Mouse (Mus musculus) stomach, embryonic 15.5 days (tissue): ENCODE data around the gene Oit1. TPM values are rescaled to one million over a fixed set of nuclear protein-coding genes. Genes with fewer than 3 reads are reported as not detected.
A peak's percentile ranks its signal among the peaks of the same experiment; 100 is the strongest.

Experiments
- ATAC-seq: fragments of 200-750 bp; cut with Nextera tagmentation; 2 replicates; pipeline ENCODE4 v1.8.0; 2017; ENCODE audit warnings: low read depth, moderate number of reproducible peaks, moderate TSS enrichment; ENCODE audit not compliant: insufficient read depth, low FRiP score
- H3K27ac ChIP-seq: fragments of 300-500 bp; sonication (generic); 2 replicates; pipeline ENCODE4 v1.5.1; 2015; ENCODE audit warnings: mild to moderate bottlenecking, inconsistent platforms
- H3K27me3 ChIP-seq: fragments of 300-500 bp; sonication (generic); replicated peaks from 2 replicates; pipeline ENCODE4 v1.6.1; 2015; ENCODE audit warnings: inconsistent platforms
- H3K36me3 ChIP-seq: fragments of 300-500 bp; sonication (generic); 2 replicates; pipeline ENCODE4 v1.6.1; 2015; ENCODE audit warnings: inconsistent platforms
- H3K4me1 ChIP-seq: fragments of 300-500 bp; sonication (generic); 2 replicates; pipeline ENCODE4 v1.6.1; 2015; ENCODE audit warnings: inconsistent platforms
- H3K4me2 ChIP-seq: fragments of 300-500 bp; sonication (generic); 2 replicates; pipeline ENCODE4 v1.6.1; 2015; ENCODE audit warnings: mild to moderate bottlenecking, inconsistent platforms
- H3K4me3 ChIP-seq: fragments of 300-500 bp; sonication (generic); replicated peaks from 2 replicates; pipeline ENCODE4 v1.5.1; 2015; ENCODE audit warnings: inconsistent platforms
- H3K9ac ChIP-seq: fragments of 300-500 bp; sonication (generic); 2 replicates; pipeline ENCODE4 v1.6.1; 2015; ENCODE audit warnings: inconsistent platforms
- H3K9me3 ChIP-seq: fragments of 300-500 bp; sonication (generic); 2 replicates; pipeline ENCODE4 v1.6.1; 2016; ENCODE audit warnings: inconsistent platforms
- WGBS: fragments of 180-500 bp; shearing (Covaris S2); methylation state at CpG from one replicate; pipeline ENCODE4 v1.1.7; 2015; 5-methylcytosine and 5-hydroxymethylcytosine counted together
- polyA plus RNA-seq: library from polyadenylated mRNA; unstranded; fragments of >200 nt; fragmentation: Nextera tagmentation; extraction: Ambion mirVana; gene quantifications from 2 replicates; pipeline ENCODE4 v1.2.1, GENCODE M21; 2015

Oit1 gene
- polyA plus RNA-seq, 1 experiment from 2014 or later: 17.8 TPM

DNA sequence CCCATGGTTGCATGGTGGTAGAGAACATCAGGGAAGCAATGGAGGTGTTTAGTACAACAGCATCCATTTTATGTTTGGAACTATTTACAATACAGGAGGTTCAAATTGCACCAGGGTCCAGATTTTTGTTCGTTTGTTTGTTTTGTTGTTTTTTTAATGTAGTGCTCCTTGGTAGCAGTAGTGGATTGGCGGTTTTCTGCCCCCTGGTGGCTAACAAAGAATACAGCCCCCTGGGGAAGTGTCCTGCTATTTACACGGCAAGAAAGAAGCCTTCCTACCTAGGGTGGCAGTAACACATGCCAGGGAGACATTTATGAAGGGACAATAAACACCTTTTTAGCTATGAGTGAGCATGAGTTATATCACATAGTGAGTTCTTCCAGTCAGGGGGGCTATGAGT lies 64.0 kb downstream of the Oit1 start:
- 25% methylated on average over 3 of the region's 3 CpGs for WGBS
- H3K27ac ChIP-seq: no peak overlapping the region
- H3K9me3 ChIP-seq: no peaks in the 10 kb centered on the region
- no peaks in the 10 kb centered on the region for H3K36me3 ChIP-seq
- no peak overlapping the region for H3K4me3 ChIP-seq
- H3K4me2 ChIP-seq: no peak overlapping the region
- H3K4me1 ChIP-seq: peaks cover 6% of the 10 kb centered on the region; the same call in 1 of the 2 replicates
- H3K27me3 ChIP-seq: peaks cover 29% of the 10 kb centered on the region
- ATAC-seq: no peak
- no peak overlapping the region for H3K9ac ChIP-seq

DNA sequence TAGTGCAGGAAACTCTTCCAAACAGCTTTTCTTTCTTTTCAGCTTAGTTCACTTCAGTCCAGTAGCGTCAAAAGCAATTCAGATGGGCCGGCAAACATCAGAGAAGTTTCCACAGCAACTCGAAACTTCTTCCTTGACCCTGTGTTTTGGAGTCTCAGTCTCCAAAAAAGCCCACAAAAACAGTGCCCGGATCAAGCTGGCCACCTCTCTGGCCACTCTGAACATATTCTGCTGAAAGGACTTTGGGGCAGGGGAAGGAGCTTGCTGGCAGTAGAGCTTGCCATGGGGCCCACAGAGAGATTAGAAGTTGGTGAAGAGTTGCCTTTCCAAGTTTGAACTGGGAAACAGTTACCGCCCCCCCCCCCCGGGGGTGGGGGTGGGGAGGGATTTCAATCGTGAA lies 64.7 kb downstream of the Oit1 start:
- Histone ChIP-seq H3K4me3 (no peak overlapping the region), H3K27me3 (peaks cover 29% of the 10 kb centered on the region), H3K9ac (no peak overlapping the region), H3K9me3 (no peaks in the 10 kb centered on the region), H3K4me1 (peaks cover 11% of the 10 kb centered on the region; the same call in 1 of the 2 replicates), H3K4me2 (no peak overlapping the region), H3K36me3 (no peaks in the 10 kb centered on the region), H3K27ac (no peak overlapping the region)
- WGBS: 42% methylated on average over 7 of the region's 7 CpGs
- no peak for ATAC-seq

DNA sequence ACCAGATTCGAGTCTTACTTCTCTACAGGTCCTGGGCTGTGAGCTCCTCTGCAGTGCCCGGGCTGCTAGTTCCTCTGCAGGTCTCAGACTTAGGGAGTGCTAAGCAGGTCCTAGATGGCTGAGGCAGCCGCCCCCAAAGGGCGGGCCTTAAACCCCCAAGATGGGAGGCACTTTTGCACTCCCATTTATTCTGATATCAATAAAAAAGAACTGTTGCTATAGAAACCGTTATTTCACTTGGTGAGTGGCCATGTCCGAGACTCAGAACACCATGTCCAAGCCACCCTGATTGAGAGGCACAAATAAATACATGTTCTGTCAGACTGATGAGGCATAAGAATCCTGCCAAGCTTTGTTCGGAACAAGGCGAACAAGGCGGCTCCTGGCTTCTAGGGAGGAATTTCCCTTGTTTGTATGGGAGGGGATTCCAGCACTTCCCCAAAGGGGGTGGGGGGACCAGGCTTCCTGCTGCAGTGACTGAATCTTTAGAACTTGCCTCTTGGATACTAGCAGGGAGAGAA lies 68.9 kb downstream of the Oit1 start:
- H3K4me3 ChIP-seq: no peak overlapping the region
- H3K4me1 ChIP-seq: peaks cover 8% of the 10 kb centered on the region; the same call in 1 of the 2 replicates
- no peaks in the 10 kb centered on the region; the same call in 1 of the 2 replicates for H3K27me3 ChIP-seq
- H3K27ac ChIP-seq: no peak overlapping the region
- H3K4me2 ChIP-seq: no peak overlapping the region
- H3K9ac ChIP-seq: no peak overlapping the region
- WGBS: 15% methylated on average over 9 of the region's 9 CpGs
- H3K9me3 ChIP-seq: no peaks in the 10 kb centered on the region
- ATAC-seq: no peak
- no peaks in the 10 kb centered on the region for H3K36me3 ChIP-seq

DNA sequence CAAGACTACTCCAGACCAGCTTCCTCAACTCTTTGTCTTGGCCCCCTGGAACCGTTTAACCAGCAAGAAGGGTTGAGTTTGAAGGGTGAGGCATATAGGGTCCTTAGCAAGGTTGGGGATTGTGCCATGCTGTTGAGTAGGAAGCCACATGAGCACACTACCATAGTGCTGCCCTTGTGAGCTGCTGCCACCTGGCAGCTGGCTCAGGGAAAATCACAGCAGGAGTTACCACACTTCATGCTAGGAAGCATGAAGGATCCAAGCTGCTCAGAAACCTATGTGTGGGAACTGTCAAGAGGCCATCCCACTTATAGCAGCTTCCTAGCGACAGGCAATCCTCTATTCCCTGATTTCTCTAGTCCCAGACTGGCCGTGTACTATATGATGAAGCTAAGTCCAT lies 69.9 kb downstream of the Oit1 start:
- H3K9me3 ChIP-seq: no peaks in the 10 kb centered on the region
- 60% methylated on average over 3 of the region's 3 CpGs for WGBS

DNA sequence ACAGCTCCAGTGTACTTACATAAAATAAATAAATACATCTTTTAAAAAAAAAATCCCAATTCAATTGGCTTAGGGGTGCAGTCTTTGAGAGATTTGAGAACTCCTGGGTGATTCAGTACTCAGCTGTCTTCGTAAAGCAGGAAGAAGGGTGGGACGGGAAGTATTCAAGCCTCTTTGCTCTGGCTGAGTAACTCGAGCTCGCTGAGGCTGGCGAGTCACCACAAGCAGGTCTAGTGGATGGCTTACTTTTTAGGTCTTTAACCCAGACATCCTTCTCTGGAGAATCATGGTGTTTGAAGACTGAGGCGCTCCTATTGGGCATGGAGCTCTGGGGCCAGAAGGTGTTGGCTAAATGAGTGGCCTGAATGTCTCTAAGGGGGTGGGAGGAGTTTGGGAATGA lies 71.7 kb downstream of the Oit1 start:
- H3K9me3 ChIP-seq: no peaks in the 10 kb centered on the region
- no peaks in the 10 kb centered on the region for H3K36me3 ChIP-seq
- H3K27ac ChIP-seq: no peak overlapping the region
- H3K4me2 ChIP-seq: no peak overlapping the region
- no peaks in the 10 kb centered on the region for H3K27me3 ChIP-seq
- H3K4me1 ChIP-seq: peaks cover 8% of the 10 kb centered on the region; the same call in 1 of the 2 replicates
- ATAC-seq: no peak
- 73% methylated on average over 6 of the region's 6 CpGs for WGBS
- H3K9ac ChIP-seq: no peak overlapping the region
- no peak overlapping the region for H3K4me3 ChIP-seq

More for the DNA sequence above, 69.9 kb downstream of the Oit1 start:
- Histone ChIP-seq H3K4me2 (no peak overlapping the region), H3K4me3 (no peak overlapping the region), H3K36me3 (no peaks in the 10 kb centered on the region), H3K4me1 (peaks cover 8% of the 10 kb centered on the region; the same call in 1 of the 2 replicates), H3K9ac (no peak overlapping the region), H3K27me3 (no peaks in the 10 kb centered on the region), H3K27ac (no peak overlapping the region)
- no peak for ATAC-seq

DNA sequence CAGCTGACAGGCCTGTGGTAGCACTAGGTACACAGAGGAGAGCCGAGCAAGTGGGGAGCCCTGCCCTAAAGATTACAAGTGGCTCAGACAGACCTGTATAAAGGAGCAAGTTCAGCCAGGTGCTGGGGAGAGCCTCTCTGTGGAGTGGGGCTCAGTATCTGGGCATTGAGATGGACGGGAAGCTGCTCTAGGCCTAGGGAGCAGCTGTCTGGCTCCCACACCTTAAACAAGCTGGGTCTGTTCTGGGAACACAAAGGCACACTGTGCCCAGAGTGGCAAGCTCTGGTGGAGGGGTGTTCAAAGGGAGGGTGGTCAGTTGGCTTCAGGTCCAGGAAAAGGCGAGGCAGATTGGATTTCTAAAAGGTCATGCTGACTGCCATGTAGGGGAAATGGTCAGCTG lies 73.5 kb downstream of the Oit1 start:
- H3K9me3 ChIP-seq: no peaks in the 10 kb centered on the region
- no peaks in the 10 kb centered on the region for H3K27me3 ChIP-seq
- 55% methylated on average over 3 of the region's 3 CpGs for WGBS
- H3K9ac ChIP-seq: no peak overlapping the region
- H3K27ac ChIP-seq: no peak overlapping the region
- peaks cover 5% of the 10 kb centered on the region; the same call in 1 of the 2 replicates for H3K4me1 ChIP-seq
- H3K36me3 ChIP-seq: no peaks in the 10 kb centered on the region
- ATAC-seq: peak; percentile 54; the same call in 1 of the 2 replicates
- no peak overlapping the region for H3K4me2 ChIP-seq
- H3K4me3 ChIP-seq: no peak overlapping the region

DNA sequence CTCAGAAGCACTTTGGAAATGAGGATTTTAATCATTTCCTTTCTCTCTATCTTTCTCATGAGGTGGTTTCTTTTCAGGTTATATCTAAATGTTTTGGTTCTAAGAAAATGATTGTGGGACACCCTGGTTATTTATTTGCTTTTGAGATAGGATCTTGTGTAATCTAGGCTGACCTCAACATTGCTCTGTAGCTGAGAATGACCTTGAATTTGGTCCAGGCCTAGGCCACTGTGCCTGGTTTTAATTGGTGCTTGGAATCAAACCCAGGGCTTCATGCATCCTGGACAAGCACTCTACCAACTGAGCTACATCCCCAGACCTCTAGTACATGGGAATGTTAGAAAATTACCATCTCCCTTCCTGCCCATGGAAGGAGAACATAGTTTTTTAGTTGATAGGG lies 74.5 kb downstream of the Oit1 start:
- no peak for ATAC-seq
- H3K27me3 ChIP-seq: no peaks in the 10 kb centered on the region
- no peak overlapping the region for H3K4me3 ChIP-seq
- no peak overlapping the region for H3K9ac ChIP-seq
- no peak overlapping the region for H3K4me2 ChIP-seq
- H3K36me3 ChIP-seq: no peaks in the 10 kb centered on the region
- no peak overlapping the region for H3K27ac ChIP-seq
- H3K4me1 ChIP-seq: no peaks in the 10 kb centered on the region; the same call in 1 of the 2 replicates
- no peaks in the 10 kb centered on the region for H3K9me3 ChIP-seq

DNA sequence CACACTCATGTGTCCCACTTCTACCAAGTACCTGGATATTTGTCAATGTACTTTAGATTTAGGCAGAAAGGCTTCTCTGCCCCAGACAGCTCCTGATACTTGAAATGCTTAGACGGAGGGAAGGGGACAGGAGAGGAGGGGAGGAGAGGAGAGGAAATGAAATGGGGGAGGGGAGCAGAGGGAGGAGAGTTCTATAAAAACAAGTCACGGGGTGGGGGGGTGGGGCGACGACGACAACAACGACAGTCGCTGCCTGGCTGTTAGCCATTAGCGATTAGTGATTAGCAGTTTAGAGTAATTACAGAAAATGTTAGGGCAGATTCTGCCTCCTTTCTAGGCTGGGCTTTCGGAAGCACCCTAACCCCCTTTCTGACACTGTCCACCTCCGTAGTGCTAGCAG lies 75.9 kb downstream of the Oit1 start:
- Histone ChIP-seq H3K27ac (no peak overlapping the region), H3K4me3 (no peak overlapping the region), H3K4me1 (no peaks in the 10 kb centered on the region), H3K9me3 (no peaks in the 10 kb centered on the region), H3K27me3 (no peaks in the 10 kb centered on the region), H3K9ac (no peak overlapping the region), H3K4me2 (no peak overlapping the region), H3K36me3 (no peaks in the 10 kb centered on the region)
- ATAC-seq: no peak
- 29% methylated on average over 10 of the region's 10 CpGs for WGBS

DNA sequence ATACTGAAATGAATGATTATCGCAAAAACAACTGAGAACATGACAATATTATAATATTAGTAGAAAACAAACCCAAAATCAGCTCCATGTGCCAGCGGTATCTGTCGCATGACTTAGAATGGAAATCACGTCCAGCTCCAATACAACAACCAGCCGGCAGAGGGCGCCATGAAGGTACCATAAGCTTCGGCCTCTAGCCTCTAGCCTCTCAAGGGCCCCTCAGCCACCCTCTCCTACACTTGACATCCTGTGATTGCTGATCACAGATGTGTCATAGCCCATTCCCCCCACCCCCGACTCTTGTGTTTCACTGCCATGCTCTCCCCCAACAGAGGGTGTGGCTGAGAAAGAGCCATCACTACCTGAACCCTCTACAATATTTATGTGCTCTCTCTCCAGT lies 78.3 kb downstream of the Oit1 start:
- no peaks in the 10 kb centered on the region for H3K9me3 ChIP-seq
- no peaks in the 10 kb centered on the region for H3K4me1 ChIP-seq
- no peaks in the 10 kb centered on the region for H3K27me3 ChIP-seq
- no peaks in the 10 kb centered on the region for H3K36me3 ChIP-seq
- H3K4me2 ChIP-seq: no peak overlapping the region
- no peak overlapping the region for H3K4me3 ChIP-seq
- H3K9ac ChIP-seq: no peak overlapping the region
- no peak for ATAC-seq
- 33% methylated on average over 8 of the region's 8 CpGs for WGBS
- H3K27ac ChIP-seq: no peak overlapping the region

Other genes with a start within 250 kb of the Oit1 start
- 176 and 189 TPM in 2 replicates for gene Pdhb, start 205.7 kb downstream of the Oit1 start, polyA plus RNA-seq
- 12.9 and 14.2 TPM in 2 replicates for gene Kctd6, start 164.6 kb downstream of the Oit1 start, polyA plus RNA-seq
- 2.1 and 3.1 TPM in 2 replicates for gene Acox2, start 119.4 kb downstream of the Oit1 start, polyA plus RNA-seq
- 0.22 and 0.23 TPM in 2 replicates for gene Fam107a, start 60.7 kb downstream of the Oit1 start, polyA plus RNA-seq